9 mouse cellular contexts compared by ENCODE assay signal in the genomic region with DNA sequence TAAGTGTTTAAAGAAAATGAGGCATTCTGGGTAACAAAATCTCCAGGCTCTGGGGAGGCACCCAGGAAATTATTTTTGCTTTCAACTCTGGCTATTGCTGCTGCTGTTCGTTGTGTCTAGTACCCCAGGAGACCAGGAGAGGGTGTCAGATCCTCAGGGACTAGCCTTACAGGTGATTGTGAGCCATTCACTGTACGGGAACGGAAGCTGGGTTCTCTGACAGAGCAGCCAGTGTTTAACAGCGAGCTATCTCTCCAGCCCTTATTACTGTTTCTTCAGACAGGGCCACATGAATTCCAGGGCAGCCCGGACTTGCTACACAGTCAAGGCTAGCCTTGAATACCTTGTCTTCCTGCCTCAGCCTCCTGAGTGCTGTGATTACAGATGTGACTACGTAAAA.
DNase-seq lines count a peak whose midpoint lies in the region; ATAC-seq and TF ChIP-seq lines count a peak whose summit lies in the region.
"Had no signal": no experiment of that assay in that cellular context is flagged by ENCODE, and none has a peak within 500 bp of the region (broad histone marks: within the 10 kb centered on the region; RNA-seq: fewer than 3 reads in every experiment).

No protein-coding gene starts in this region.

- no peak for TF ChIP-seq POLR2A in kidney, adult 2 months (IDR thresholded peaks at IDR 0.05; ENCODE audit: low read depth, low read length)

- no peak overlapping the region for H3K9ac ChIP-seq in heart, postnatal 0 days (replicated peaks; ENCODE audit: low read depth, low read length)
- H3K9ac ChIP-seq: embryonic facial prominence, embryonic 12.5 days had no signal

- no peaks in the 10 kb centered on the region for H3K9me3 ChIP-seq in heart, postnatal 0 days (replicated peaks; ENCODE audit: control insufficient read depth, low read length)
- H3K9me3 ChIP-seq: embryonic facial prominence, embryonic 12.5 days had no signal

- no peak overlapping the region for H3K4me2 ChIP-seq in heart, postnatal 0 days (ENCODE audit: low read depth, low read length)
- H3K4me2 ChIP-seq: embryonic facial prominence, embryonic 12.5 days had no signal

- 44% methylated on average over 6 of the region's 6 CpGs for WGBS in kidney, adult 2 months
- 46% methylated on average over 6 of the region's 6 CpGs for WGBS in heart, postnatal 0 days

- H3K4me3 ChIP-seq in kidney, adult 2 months (ENCODE audit: insufficient read depth, low read depth, low read length) = no peak overlapping the region
- no peak overlapping the region for H3K4me3 ChIP-seq in heart, postnatal 0 days (ENCODE audit: low read depth, low read length)
- H3K4me3 ChIP-seq: embryonic facial prominence, embryonic 12.5 days had no signal

- H3K27ac ChIP-seq in kidney, adult 2 months (ENCODE audit: insufficient read depth, low read depth, low read length) = peak overlapping the region; percentile 1; the same call in 1 of the 2 replicates
- H3K27ac ChIP-seq in heart, postnatal 0 days (ENCODE audit: low read depth) = no peak overlapping the region
- H3K27ac ChIP-seq: embryonic facial prominence, embryonic 12.5 days had no signal

- peak; percentile 50 for TF ChIP-seq CTCF in kidney, adult 2 months (conservative IDR thresholded peaks at IDR 0.05; ENCODE audit: insufficient read depth, insufficient read length, low read depth, low read length)
- TF ChIP-seq CTCF in heart, postnatal 0 days (IDR thresholded peaks at IDR 0.05; ENCODE audit: low read depth) = peak; percentile 59

- H3K36me3 ChIP-seq in kidney, adult 2 months (ENCODE audit: control insufficient read depth, insufficient read depth, low read length) = no peaks in the 10 kb centered on the region
- H3K36me3 ChIP-seq in heart, postnatal 0 days (replicated peaks; ENCODE audit: control insufficient read depth, insufficient read depth, low read length) = no peaks in the 10 kb centered on the region; the same call in 1 of the 2 replicates
- H3K36me3 ChIP-seq: embryonic facial prominence, embryonic 12.5 days had no signal

- H3K4me1 ChIP-seq in kidney, adult 2 months (ENCODE audit: control insufficient read depth, insufficient read depth, low read length) = peaks cover 7% of the 10 kb centered on the region
- H3K4me1 ChIP-seq in heart, postnatal 0 days (ENCODE audit: control insufficient read depth, insufficient read depth) = peaks cover 22% of the 10 kb centered on the region

- DNase-seq in kidney, adult 2 months = peak; percentile 37
- DNase-seq in kidney, adult 18-20 months = no peak
- peak; percentile 40 for DNase-seq in thymus, postnatal 25 days
- no peak for DNase-seq in thymus, postnatal 36 days
- no peak for DNase-seq in heart, postnatal 0 days (ENCODE audit: low spot score)
- DNase-seq in embryo, embryonic 11 days = no peak
- no peak for DNase-seq in cerebellum, postnatal 10 days
- DNase-seq: thymus, adult 2 months had no signal

- no peak for TF ChIP-seq EP300 in heart, postnatal 0 days (IDR thresholded peaks at IDR 0.05; ENCODE audit: low read depth)

- no peak for ATAC-seq in heart, postnatal 0 days (ENCODE audit: insufficient read depth, low read depth)

- H3K27me3 ChIP-seq in kidney, adult 2 months (replicated peaks; ENCODE audit: control insufficient read depth, insufficient read depth, low read length) = no peaks in the 10 kb centered on the region
- H3K27me3 ChIP-seq in heart, postnatal 0 days (ENCODE audit: control insufficient read depth, insufficient read depth, low read length) = no peaks in the 10 kb centered on the region
- H3K27me3 ChIP-seq: embryonic facial prominence, embryonic 12.5 days had no signal

Comparison
In these comparisons a context has a peak if more than half of its experiments do, and no peak if none do; other contexts are left out.
1. DNase-seq: peak in kidney, adult 2 months (single experiment) and thymus, postnatal 25 days (single experiment); none in kidney, adult 18-20 months (single experiment), thymus, postnatal 36 days (0 of 2), heart, postnatal 0 days (single experiment), embryo, embryonic 11 days (single experiment) and cerebellum, postnatal 10 days (0 of 2).